Mouse (Mus musculus) limb, embryonic 14.5 days (tissue): ENCODE results near the gene Npepps. TPM values are rescaled to one million over a fixed set of nuclear protein-coding genes. Genes with fewer than 3 reads are reported as not detected.
A peak's percentile ranks its signal among the peaks of the same experiment; 100 is the strongest.

Experiments used
- ATAC-seq: fragments of 200-750 bp; cut with Nextera tagmentation; 2 replicates; pipeline ENCODE4 v1.8.0; 2017; ENCODE audit warnings: low read depth, moderate number of reproducible peaks, moderate TSS enrichment; ENCODE audit not compliant: low FRiP score
- DNase-seq: peaks from one replicate; pipeline ENCODE4 v3.0.0-alpha.2; 2015; ENCODE audit warnings: low spot score
- H3K27ac ChIP-seq: fragments of 300-500 bp; sonication (generic); replicated peaks from 2 replicates; pipeline ENCODE4 v1.5.1; 2014; ENCODE audit warnings: low read depth, mild to moderate bottlenecking, low read length, moderate library complexity, mixed read lengths
- H3K27me3 ChIP-seq: fragments of 300-500 bp; sonication (generic); 2 replicates; pipeline ENCODE4 v1.6.1; 2014; ENCODE audit warnings: low read length, mixed read lengths; ENCODE audit not compliant: control insufficient read depth, insufficient read depth
- H3K36me3 ChIP-seq: fragments of 300-500 bp; sonication (generic); 2 replicates; pipeline ENCODE4 v1.6.1; 2014; ENCODE audit warnings: mild to moderate bottlenecking, low read length, moderate library complexity, mixed read lengths; ENCODE audit not compliant: control insufficient read depth, insufficient read depth
- H3K4me1 ChIP-seq: fragments of 300-500 bp; sonication (generic); 2 replicates; pipeline ENCODE4 v1.6.1; 2014; ENCODE audit warnings: antibody characterized with exemption, low read length, mixed read lengths; ENCODE audit not compliant: control insufficient read depth, insufficient read depth
- H3K4me2 ChIP-seq: fragments of 300-500 bp; sonication (generic); replicated peaks from 2 replicates; pipeline ENCODE4 v1.6.1; 2014; ENCODE audit warnings: low read depth, mild to moderate bottlenecking, low read length, moderate library complexity; ENCODE audit not compliant: severe bottlenecking
- H3K4me3 ChIP-seq: fragments of 300-500 bp; sonication (generic); replicated peaks from 2 replicates; pipeline ENCODE4 v1.5.1; 2014; ENCODE audit warnings: low read length
- H3K9ac ChIP-seq: fragments of 300-500 bp; sonication (generic); 2 replicates; pipeline ENCODE4 v1.6.1; 2014; ENCODE audit warnings: mild to moderate bottlenecking, low read depth, low read length, moderate library complexity; ENCODE audit not compliant: severe bottlenecking
- H3K9me3 ChIP-seq: fragments of 300-500 bp; sonication (generic); 2 replicates; pipeline ENCODE4 v1.6.1; 2016; ENCODE audit warnings: low read length; ENCODE audit not compliant: control insufficient read depth
- POLR2A ChIP-seq: fragments of 200-500 bp; IDR thresholded peaks from 2 replicates; pipeline ENCODE4 v1.8.0; 2012; ENCODE audit warnings: inconsistent platforms, mild to moderate bottlenecking, moderate library complexity, borderline replicate concordance; ENCODE audit not compliant: insufficient read depth, insufficient read length; ENCODE audit errors: extremely low read depth
- WGBS: fragments of 180-500 bp; shearing (Covaris S2); extraction: QIAGEN DNeasy Blood & Tissue Kit; methylation state at CpG from one replicate; pipeline ENCODE4 v1.1.7; 2014; 5-methylcytosine and 5-hydroxymethylcytosine counted together
- polyA plus RNA-seq, 2 experiments: library from polyadenylated mRNA; depleted of rRNA in 1 of 2; stranded (reverse) in 1 of 2; unstranded in 1 of 2; fragments of >200 nt; fragmentation: Nextera tagmentation in 1 of 2; extraction: Ambion mirVana in 1 of 2; gene quantifications; 2 replicates each; pipeline versions ENCODE4 v1.2.1 to v1.2.3; 2012 to 2014

Gene Npepps
- polyA plus RNA-seq, 2 experiments: 63.5 to 73.9 TPM

DNA sequence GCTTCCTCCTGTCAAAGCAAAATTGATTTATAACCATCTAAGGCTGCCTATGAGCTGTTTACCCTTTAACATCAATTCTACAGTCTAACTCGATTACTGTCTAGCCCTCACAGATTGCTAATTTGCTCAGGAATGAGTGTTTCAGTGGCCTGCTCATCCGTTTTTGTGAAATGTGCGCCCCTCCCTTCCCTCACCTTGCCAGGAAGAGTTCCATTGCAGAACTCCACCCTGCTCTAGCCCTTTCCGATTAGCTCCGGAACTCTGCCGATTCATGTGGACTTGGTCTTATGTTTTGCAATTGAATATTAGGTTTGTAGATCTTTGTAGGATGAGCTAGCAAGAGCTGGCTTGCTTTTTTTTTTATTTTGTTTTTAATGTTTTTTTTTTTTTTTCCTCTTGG, 1.7 kb upstream of the Npepps start:
- H3K4me1 ChIP-seq: peaks cover 8% of the 10 kb centered on the region; the same call in 1 of the 2 replicates
- no peak overlapping the region for H3K4me3 ChIP-seq
- no peak for DNase-seq
- H3K9me3 ChIP-seq: no peaks in the 10 kb centered on the region
- H3K27ac ChIP-seq: no peak overlapping the region
- no peaks in the 10 kb centered on the region for H3K27me3 ChIP-seq
- H3K36me3 ChIP-seq: no peaks in the 10 kb centered on the region
- TF ChIP-seq POLR2A: no peak
- H3K9ac ChIP-seq: no peak overlapping the region
- ATAC-seq: no peak
- WGBS: 86% methylated on average over 6 of the region's 6 CpGs
- H3K4me2 ChIP-seq: no peak overlapping the region

- Histone ChIP-seq H3K36me3 (no peaks in the 10 kb centered on the region), H3K27me3 (no peaks in the 10 kb centered on the region), H3K9me3 (no peaks in the 10 kb centered on the region), H3K9ac (peak overlapping the region; percentile 98), H3K27ac (peak overlapping the region; percentile 91), H3K4me3 (peak overlapping the region; percentile 99), H3K4me2 (peak overlapping the region; percentile 66), H3K4me1 (peaks cover 8% of the 10 kb centered on the region; the same call in 1 of the 2 replicates)
- peak; percentile 75 for ATAC-seq
- TF ChIP-seq POLR2A: no peak
- DNase-seq: peak; percentile 77
- WGBS: under 1% methylated on average over 23 of the region's 64 CpGs
Observed at GRCm38 (mm10) chr11:97279405-97280215, 828 bp downstream of the Npepps start.

DNA sequence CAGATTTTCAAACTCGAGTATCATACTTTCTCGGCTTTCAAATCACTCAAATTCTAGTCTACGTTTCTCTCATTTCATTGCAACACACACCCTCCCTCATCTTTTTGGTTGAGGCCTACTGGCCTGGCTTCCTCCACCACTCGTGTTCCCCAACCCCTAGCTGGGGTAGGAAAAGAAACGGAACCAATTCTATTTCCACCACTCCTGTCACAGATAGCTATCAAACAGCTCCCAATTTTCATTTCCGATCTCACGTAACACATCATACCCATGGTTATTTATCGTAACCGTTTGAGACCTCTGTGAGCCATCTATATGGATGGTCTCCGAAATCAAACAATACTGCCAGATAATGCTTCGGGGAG, 1.4 kb downstream of the Npepps start:
- no peak for DNase-seq
- peaks cover 8% of the 10 kb centered on the region; the same call in 1 of the 2 replicates for H3K4me1 ChIP-seq
- peak overlapping the region; percentile 91; the same call in 1 of the 2 replicates for H3K27ac ChIP-seq
- H3K4me2 ChIP-seq: peak overlapping the region; percentile 66
- no peaks in the 10 kb centered on the region for H3K36me3 ChIP-seq
- no peak for TF ChIP-seq POLR2A
- H3K27me3 ChIP-seq: no peaks in the 10 kb centered on the region
- no peaks in the 10 kb centered on the region for H3K9me3 ChIP-seq
- 27% methylated on average over 11 of the region's 11 CpGs for WGBS
- H3K9ac ChIP-seq: peak overlapping the region; percentile 98
- no peak for ATAC-seq
- H3K4me3 ChIP-seq: peak overlapping the region; percentile 99

- no peak overlapping the region for H3K27ac ChIP-seq
Observed at GRCm38 (mm10) chr11:97278456-97278855, 2.0 kb downstream of the Npepps start.

DNA sequence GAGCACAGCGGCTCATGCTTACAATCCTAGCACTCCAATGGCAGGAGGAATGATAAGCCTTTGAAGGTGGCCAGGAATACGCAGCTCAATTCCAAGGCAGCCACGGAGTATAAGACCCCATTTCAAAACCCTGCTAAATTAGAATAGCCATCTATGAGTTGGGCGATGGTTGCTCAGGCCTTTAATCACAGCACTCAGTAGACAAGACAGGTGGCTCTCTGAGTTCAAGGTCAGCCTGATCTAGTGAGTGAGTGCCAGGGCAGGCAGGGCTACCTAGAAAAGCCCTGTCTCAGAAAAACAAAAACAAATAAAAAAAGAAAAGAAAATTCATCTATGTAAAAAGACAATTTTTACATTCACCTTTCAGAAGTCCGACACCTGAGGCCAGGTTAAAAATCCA, 3.3 kb downstream of the Npepps start:
- no peak for TF ChIP-seq POLR2A

More at GRCm38 (mm10) chr11:97278456-97278855, 2.0 kb downstream of the Npepps start:
- Histone ChIP-seq H3K4me3 (peak overlapping the region; percentile 99), H3K4me1 (peaks cover 8% of the 10 kb centered on the region; the same call in 1 of the 2 replicates), H3K36me3 (no peaks in the 10 kb centered on the region), H3K9me3 (no peaks in the 10 kb centered on the region), H3K4me2 (peak overlapping the region; percentile 66), H3K27me3 (no peaks in the 10 kb centered on the region), H3K9ac (peak overlapping the region; percentile 98; the same call in 1 of the 2 replicates)
- TF ChIP-seq POLR2A: no peak
- DNase-seq: no peak
- no peak for ATAC-seq
- WGBS: 80% methylated on average over 6 of the region's 6 CpGs

More for the DNA sequence above, 3.3 kb downstream of the Npepps start:
- Histone ChIP-seq H3K4me1 (peaks cover 8% of the 10 kb centered on the region; the same call in 1 of the 2 replicates), H3K4me3 (no peak overlapping the region), H3K4me2 (no peak overlapping the region), H3K9me3 (no peaks in the 10 kb centered on the region), H3K27ac (no peak overlapping the region), H3K27me3 (no peaks in the 10 kb centered on the region), H3K9ac (no peak overlapping the region), H3K36me3 (no peaks in the 10 kb centered on the region)
- WGBS: 89% methylated on average over 5 of the region's 5 CpGs
- ATAC-seq (no peak), DNase-seq (no peak)
